Mouse (Mus musculus) cerebellum, adult 2 months (tissue): ENCODE results near the gene Mpp4.

Experiments
- CTCF ChIP-seq: fragments of 200-500 bp; IDR thresholded peaks from 2 replicates; pipeline ENCODE4 v1.5.1; 2011; ENCODE audit warnings: low read depth, mild to moderate bottlenecking, control low read depth, low read length, moderate library complexity, borderline replicate concordance; ENCODE audit not compliant: insufficient read depth
- POLR2A ChIP-seq: fragments of 200-500 bp; IDR thresholded peaks from 2 replicates; pipeline ENCODE4 v1.6.1; 2011; ENCODE audit warnings: low read length, control low read depth, borderline replicate concordance; ENCODE audit not compliant: insufficient read depth

DNA sequence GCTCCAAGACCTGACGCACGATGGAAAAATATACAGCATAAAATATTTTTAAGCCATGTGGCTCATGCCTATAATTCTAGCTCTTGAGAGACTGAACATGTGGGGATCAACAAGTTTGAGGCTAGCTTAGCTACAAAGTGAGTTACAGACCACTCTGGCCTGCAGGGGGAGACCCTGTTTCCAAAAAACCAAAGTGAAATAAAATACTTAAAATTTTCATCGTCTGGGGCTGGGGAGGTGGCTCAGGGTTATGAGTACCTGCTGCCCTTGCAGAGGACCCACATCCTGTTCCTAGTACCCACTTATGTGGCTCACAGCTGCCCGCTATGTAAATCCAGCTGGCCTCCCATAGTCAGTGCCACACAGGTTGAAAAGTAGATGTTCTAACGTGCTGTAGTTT lies 12.6 kb downstream of the Mpp4 start:
- TF ChIP-seq CTCF (no peak), POLR2A (no peak)
